Mouse (Mus musculus) C2C12 (cell line): ENCODE data around the gene Abcb8.

Experiments used
- CTCF ChIP-seq: IDR thresholded peaks from one replicate; pipeline ENCODE4 v1.5.1; 2011; ENCODE audit not compliant: control insufficient read depth, insufficient read depth, insufficient read length
- FOSL1 ChIP-seq: IDR thresholded peaks from one replicate; pipeline ENCODE4 v1.8.0; 2011; ENCODE audit warnings: mild to moderate bottlenecking, low read length; ENCODE audit not compliant: poor library complexity, insufficient read depth, severe bottlenecking
- MYOD1 ChIP-seq: IDR thresholded peaks from one replicate; pipeline ENCODE4 v1.6.1; 2011; ENCODE audit warnings: low read depth; ENCODE audit not compliant: control insufficient read depth, insufficient read length
- MYOG ChIP-seq: IDR thresholded peaks from one replicate; pipeline ENCODE4 v1.6.1; 2011; ENCODE audit not compliant: control insufficient read depth, insufficient read length; ENCODE audit errors: extremely low read depth
- USF1 ChIP-seq: IDR thresholded peaks from one replicate; pipeline ENCODE4 v1.6.1; 2011; ENCODE audit warnings: low read depth, mild to moderate bottlenecking, control low read depth, moderate library complexity

DNA sequence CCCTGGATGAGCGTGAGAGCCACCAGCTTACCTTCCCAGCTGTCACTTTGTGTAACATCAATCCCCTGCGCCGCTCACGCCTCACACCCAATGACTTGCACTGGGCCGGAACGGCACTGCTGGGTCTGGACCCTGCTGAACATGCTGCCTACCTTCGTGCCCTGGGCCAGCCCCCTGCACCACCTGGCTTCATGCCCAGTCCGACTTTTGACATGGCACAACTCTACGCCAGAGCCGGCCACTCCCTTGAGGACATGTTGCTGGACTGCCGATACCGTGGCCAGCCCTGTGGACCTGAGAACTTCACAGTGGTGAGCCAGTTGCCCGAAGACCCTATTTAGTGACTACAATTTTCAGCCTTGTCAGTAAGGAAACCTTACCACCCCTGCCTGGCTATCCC is 20.5 kb downstream of the Abcb8 start:
- no peak for TF ChIP-seq CTCF
- TF ChIP-seq USF1 = no peak
- no peak for TF ChIP-seq MYOG
- no peak for TF ChIP-seq FOSL1
- no peak for TF ChIP-seq MYOD1
